Mouse (Mus musculus) kidney, embryonic 16.5 days (tissue): Measurements from ENCODE around the gene Shq1. TPM values are rescaled to one million over a fixed set of nuclear protein-coding genes. Genes with fewer than 3 reads are reported as not detected.

ENCODE experiments used
- ATAC-seq: fragments of 200-750 bp; cut with Nextera tagmentation; 2 replicates; pipeline ENCODE4 v1.8.0; 2017; ENCODE audit warnings: moderate TSS enrichment; ENCODE audit not compliant: low FRiP score, low TSS enrichment
- H3K27ac ChIP-seq: fragments of 300-500 bp; sonication (generic); 2 replicates; pipeline ENCODE4 v1.5.1; 2014; ENCODE audit warnings: low read length
- H3K27me3 ChIP-seq: fragments of 300-500 bp; sonication (generic); 2 replicates; pipeline ENCODE4 v1.6.1; 2014; ENCODE audit warnings: low read length, control low read depth, mixed read lengths; ENCODE audit not compliant: insufficient read depth
- H3K36me3 ChIP-seq: fragments of 300-500 bp; sonication (generic); 2 replicates; pipeline ENCODE4 v1.6.1; 2014; ENCODE audit warnings: low read length, control low read depth, mixed read lengths; ENCODE audit not compliant: insufficient read depth
- H3K4me1 ChIP-seq: fragments of 300-500 bp; sonication (generic); 2 replicates; pipeline ENCODE4 v1.6.1; 2014; ENCODE audit warnings: low read length, control low read depth, mixed read lengths; ENCODE audit not compliant: insufficient read depth
- H3K4me2 ChIP-seq: fragments of 300-500 bp; sonication (generic); replicated peaks from 2 replicates; pipeline ENCODE4 v1.6.1; 2014; ENCODE audit warnings: low read depth, low read length
- H3K4me3 ChIP-seq: fragments of 300-500 bp; sonication (generic); 2 replicates; pipeline ENCODE4 v1.5.1; 2014; ENCODE audit warnings: mild to moderate bottlenecking, low read length
- H3K9ac ChIP-seq: fragments of 300-500 bp; sonication (generic); replicated peaks from 2 replicates; pipeline ENCODE4 v1.6.1; 2014; ENCODE audit warnings: low read length
- H3K9me3 ChIP-seq: fragments of 300-500 bp; sonication (generic); 2 replicates; pipeline ENCODE4 v1.6.1; 2016; ENCODE audit warnings: low read length, control low read depth
- WGBS: fragments of 180-500 bp; shearing (Covaris S2); extraction: QIAGEN DNeasy Blood & Tissue Kit; methylation state at CpG from one replicate; pipeline ENCODE4 v1.1.7; 2014; 5-methylcytosine and 5-hydroxymethylcytosine counted together
- polyA plus RNA-seq: library from polyadenylated mRNA; unstranded; fragments of >200 nt; fragmentation: Nextera tagmentation; extraction: Ambion mirVana; gene quantifications from 2 replicates; pipeline ENCODE4 v1.2.1, GENCODE M21; 2015

The Shq1 gene
- polyA plus RNA-seq, result 18.9 and 20.8 TPM in 2 replicates

DNA sequence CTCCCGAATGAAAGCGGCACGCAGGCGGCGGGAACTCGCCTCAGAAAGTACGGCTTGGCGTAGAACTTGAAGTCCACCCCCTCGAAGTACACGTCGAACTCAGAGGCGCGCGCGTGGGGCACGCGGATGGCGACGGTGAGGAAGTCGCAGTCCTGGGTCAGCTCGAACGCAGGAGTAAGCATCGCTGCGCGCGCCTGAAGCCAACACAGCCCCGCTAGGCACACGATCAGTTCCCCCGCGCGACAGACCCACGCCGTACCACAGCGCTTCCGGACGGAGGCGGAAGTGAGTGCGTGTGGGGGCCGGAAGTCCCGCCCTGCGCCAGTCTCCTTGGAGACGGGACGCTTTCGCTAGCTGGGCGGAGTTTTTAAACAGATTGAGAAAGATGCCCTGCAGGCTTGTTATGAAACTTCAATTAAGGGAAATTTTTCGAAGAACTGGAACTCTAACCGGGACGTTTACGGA, at the start of gene Shq1:
TSS of gene Shq1 (minus strand) at position 278 of the 465 bp plus-strand sequence.
- H3K27ac ChIP-seq, result 0 out of 2 replicates have a peak within 1 kb of the TSS, but pooled peaks have one; percentile 25
- H3K4me3 ChIP-seq, result peak within 1 kb of the TSS; percentile 91
- H3K4me2 ChIP-seq, result peak within 1 kb of the TSS; percentile 95
- no peaks in the 10 kb centered on the region for H3K9me3 ChIP-seq
- WGBS, result under 1% methylated on average over 49 of the region's 49 CpGs
- peak within 1 kb of the TSS; percentile 82 for H3K9ac ChIP-seq
- peak; percentile 95 for ATAC-seq
- H3K36me3 ChIP-seq, result no peaks in the 10 kb centered on the region
- H3K4me1 ChIP-seq, result peaks cover 5% of the 10 kb centered on the region; the same call in 1 of the 2 replicates
- no peaks in the 10 kb centered on the region for H3K27me3 ChIP-seq

DNA sequence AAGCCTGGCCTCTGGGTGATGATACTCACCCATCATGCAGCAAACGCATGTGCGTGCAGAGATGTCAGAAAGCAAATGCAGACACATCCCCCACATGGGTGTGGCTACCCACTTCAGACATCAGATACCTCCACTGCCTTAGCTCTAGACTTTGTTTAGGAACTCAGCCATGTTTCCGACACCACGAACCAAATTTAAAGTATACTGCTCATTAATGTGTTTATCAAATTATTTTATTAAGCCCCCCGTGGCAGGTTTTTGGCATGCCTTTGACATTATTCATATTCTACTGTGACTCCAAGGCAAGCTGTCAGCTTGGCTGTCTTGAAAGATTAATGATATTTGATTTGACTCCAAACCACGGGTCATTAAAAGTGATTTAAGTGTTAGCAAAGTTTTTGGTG, 49.1 kb upstream of the Shq1 start:
- H3K4me3 ChIP-seq, result no peak overlapping the region
- 21% methylated on average over 6 of the region's 6 CpGs for WGBS
- H3K4me1 ChIP-seq, result peaks cover 31% of the 10 kb centered on the region
- no peaks in the 10 kb centered on the region for H3K9me3 ChIP-seq
- H3K27me3 ChIP-seq, result peaks cover 17% of the 10 kb centered on the region
- no peak overlapping the region for H3K9ac ChIP-seq
- H3K36me3 ChIP-seq, result no peaks in the 10 kb centered on the region
- H3K27ac ChIP-seq, result no peak overlapping the region
- no peak overlapping the region for H3K4me2 ChIP-seq
- 0 out of 2 replicates have a peak, but pooled peaks have one; percentile 32 for ATAC-seq

DNA sequence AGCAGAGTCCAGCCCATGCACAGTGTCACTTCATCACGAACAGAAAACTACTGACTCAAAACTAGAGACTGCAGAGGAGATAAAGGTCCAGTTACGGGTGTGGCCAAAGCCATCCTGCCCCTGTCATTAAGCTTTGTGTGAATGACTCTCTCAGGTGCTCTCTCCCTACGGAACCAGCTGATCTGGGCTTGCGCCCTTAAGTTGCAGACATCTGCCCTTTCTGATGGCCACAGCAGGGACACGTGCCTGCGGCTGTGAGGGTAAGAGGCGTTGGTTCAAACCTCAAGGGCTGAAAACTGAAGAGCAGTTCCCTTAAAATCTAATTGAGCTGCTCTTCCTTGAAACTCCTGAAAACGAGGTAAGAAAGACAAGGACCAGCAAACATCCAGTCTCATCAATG, 45.9 kb upstream of the Shq1 start:
- 79% methylated on average over 8 of the region's 8 CpGs for WGBS
- Histone ChIP-seq H3K4me1 (peaks cover 22% of the 10 kb centered on the region), H3K27ac (no peak overlapping the region), H3K36me3 (no peaks in the 10 kb centered on the region), H3K27me3 (peaks cover 16% of the 10 kb centered on the region), H3K9me3 (no peaks in the 10 kb centered on the region), H3K4me3 (no peak overlapping the region), H3K9ac (no peak overlapping the region), H3K4me2 (no peak overlapping the region)
- no peak for ATAC-seq

- H3K27ac ChIP-seq, result no peak overlapping the region
Measured at GRCm38 (mm10) chr6:100716152-100716551, 45.2 kb upstream of the Shq1 start.

GRCm38 (mm10) chr6:100715296-100715828, 44.4 kb upstream of the Shq1 start:
- Histone ChIP-seq H3K9ac (no peak overlapping the region), H3K27ac (no peak overlapping the region), H3K36me3 (no peaks in the 10 kb centered on the region), H3K4me3 (no peak overlapping the region), H3K4me1 (peaks cover 9% of the 10 kb centered on the region), H3K27me3 (peaks cover 16% of the 10 kb centered on the region), H3K9me3 (no peaks in the 10 kb centered on the region), H3K4me2 (no peak overlapping the region)
- whole genome bisulfite sequencing, result 83% methylated on average over 8 of the region's 8 CpGs
- no peak for ATAC-seq

More at GRCm38 (mm10) chr6:100716152-100716551, 45.2 kb upstream of the Shq1 start:
- H3K4me1 ChIP-seq, result peaks cover 15% of the 10 kb centered on the region
- H3K9ac ChIP-seq, result no peak overlapping the region
- no peak for ATAC-seq
- H3K9me3 ChIP-seq, result no peaks in the 10 kb centered on the region
- H3K36me3 ChIP-seq, result no peaks in the 10 kb centered on the region
- H3K4me3 ChIP-seq, result no peak overlapping the region
- peaks cover 16% of the 10 kb centered on the region for H3K27me3 ChIP-seq
- 41% methylated on average over 7 of the region's 7 CpGs for WGBS
- no peak overlapping the region for H3K4me2 ChIP-seq

DNA sequence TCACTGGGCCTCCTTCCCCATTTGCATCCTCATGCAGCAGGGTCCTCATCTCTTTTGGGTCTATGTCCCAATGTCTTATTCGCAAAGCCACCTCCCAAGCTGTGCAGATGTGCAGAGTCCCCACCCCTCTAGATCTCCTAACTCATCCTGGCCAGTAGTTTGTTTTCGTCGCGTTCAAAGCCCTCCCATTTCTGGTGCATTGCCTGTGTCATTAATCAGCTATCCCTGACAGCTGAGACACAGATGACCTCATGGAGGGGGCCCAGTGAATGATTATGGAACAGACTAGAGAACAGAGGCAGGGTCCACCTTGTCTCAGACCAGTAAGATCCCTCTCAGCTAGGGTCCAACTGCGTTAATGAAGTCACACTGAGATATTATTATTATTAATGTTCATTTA, 39.9 kb upstream of the Shq1 start:
- Histone ChIP-seq H3K9ac (no peak overlapping the region), H3K27ac (no peak overlapping the region), H3K4me3 (no peak overlapping the region), H3K4me2 (no peak overlapping the region), H3K36me3 (no peaks in the 10 kb centered on the region), H3K4me1 (peaks cover 13% of the 10 kb centered on the region), H3K9me3 (no peaks in the 10 kb centered on the region), H3K27me3 (peaks cover 7% of the 10 kb centered on the region; the same call in 1 of the 2 replicates)
- WGBS, result 68% methylated on average over 5 of the region's 5 CpGs
- ATAC-seq, result no peak

DNA sequence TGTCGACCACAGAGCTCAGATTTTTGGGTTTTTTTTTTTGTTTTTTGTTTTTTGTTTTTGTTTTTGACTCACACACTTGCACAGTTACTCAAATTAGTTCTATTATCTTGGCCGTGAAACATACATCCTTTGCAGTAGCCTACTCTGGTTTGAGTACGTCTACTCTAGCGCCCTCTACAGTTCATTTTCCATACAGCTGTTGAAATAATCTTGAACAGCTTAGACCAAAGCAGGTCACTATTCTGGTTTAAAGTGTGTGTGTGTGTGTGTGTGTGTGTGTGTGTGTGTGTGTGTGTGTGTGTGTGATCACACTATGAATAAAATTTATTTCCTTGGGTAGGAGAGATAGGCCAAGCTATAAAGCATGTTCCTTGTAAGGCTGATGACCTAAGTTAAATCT, 39.2 kb upstream of the Shq1 start:
- Histone ChIP-seq H3K27ac (no peak overlapping the region), H3K9me3 (no peaks in the 10 kb centered on the region), H3K9ac (no peak overlapping the region), H3K4me3 (no peak overlapping the region), H3K27me3 (peaks cover 7% of the 10 kb centered on the region; the same call in 1 of the 2 replicates), H3K4me1 (peaks cover 20% of the 10 kb centered on the region), H3K4me2 (no peak overlapping the region), H3K36me3 (no peaks in the 10 kb centered on the region)
- WGBS, result 43% methylated on average over 4 of the region's 4 CpGs
- no peak for ATAC-seq

- H3K4me3 ChIP-seq, result no peak overlapping the region
- no peak overlapping the region for H3K4me2 ChIP-seq
- peaks cover 5% of the 10 kb centered on the region; the same call in 1 of the 2 replicates for H3K27me3 ChIP-seq
- no peak overlapping the region for H3K9ac ChIP-seq
- peaks cover 21% of the 10 kb centered on the region for H3K4me1 ChIP-seq
- no peaks in the 10 kb centered on the region for H3K36me3 ChIP-seq
- H3K27ac ChIP-seq, result no peak overlapping the region
- ATAC-seq, result peak; percentile 78
- no peaks in the 10 kb centered on the region for H3K9me3 ChIP-seq
- 14% methylated on average over 7 of the region's 7 CpGs for WGBS
Measured at GRCm38 (mm10) chr6:100709483-100709882, 38.5 kb upstream of the Shq1 start.

GRCm38 (mm10) chr6:100708996-100709395, 38.0 kb upstream of the Shq1 start:
- no peak overlapping the region for H3K4me3 ChIP-seq
- H3K36me3 ChIP-seq, result no peaks in the 10 kb centered on the region
- ATAC-seq, result no peak
- 75% methylated on average over 9 of the region's 9 CpGs for WGBS
- no peak overlapping the region for H3K4me2 ChIP-seq
- no peak overlapping the region for H3K9ac ChIP-seq
- peaks cover 24% of the 10 kb centered on the region for H3K4me1 ChIP-seq
- H3K27me3 ChIP-seq, result peaks cover 5% of the 10 kb centered on the region; the same call in 1 of the 2 replicates
- H3K27ac ChIP-seq, result no peak overlapping the region
- H3K9me3 ChIP-seq, result no peaks in the 10 kb centered on the region

- WGBS, result 79% methylated on average over 1 of the region's 1 CpGs
- Histone ChIP-seq H3K27me3 (peaks cover 9% of the 10 kb centered on the region; the same call in 1 of the 2 replicates), H3K27ac (no peak overlapping the region), H3K4me3 (no peak overlapping the region), H3K9ac (no peak overlapping the region), H3K36me3 (no peaks in the 10 kb centered on the region), H3K9me3 (no peaks in the 10 kb centered on the region), H3K4me2 (no peak overlapping the region), H3K4me1 (peaks cover 26% of the 10 kb centered on the region)
- ATAC-seq, result no peak
Measured at GRCm38 (mm10) chr6:100708248-100708647, 37.3 kb upstream of the Shq1 start.
